Mouse (Mus musculus) megakaryocyte, embryonic 14.5 days (primary cell): ENCODE measurements around the gene Secisbp2.

ENCODE experiments used
- FLI1 ChIP-seq: IDR thresholded peaks from 2 replicates; pipeline ENCODE4 v1.6.1; 2012; ENCODE audit warnings: low read length, inconsistent platforms, mixed read lengths
- GATA1 ChIP-seq: IDR thresholded peaks from 3 replicates; pipeline ENCODE4 v1.6.1; 2012; ENCODE audit warnings: mixed read lengths, low read length, inconsistent platforms, borderline replicate concordance

GRCm38 (mm10) chr13:51615815-51616214, 35.7 kb upstream of the Secisbp2 start:
- TF ChIP-seq GATA1: no peak
- no peak for TF ChIP-seq FLI1
